Mouse (Mus musculus) heart, postnatal 0 days (tissue): Measurements from ENCODE around the gene Wfdc21. TPM values are rescaled to one million over a fixed set of nuclear protein-coding genes. Genes with fewer than 3 reads are reported as not detected.
A peak's percentile ranks its signal among the peaks of the same experiment; 100 is the strongest.

Source experiments
- ATAC-seq: fragments of 200-750 bp; cut with Nextera tagmentation; 2 replicates; pipeline ENCODE4 v1.8.0; 2017; ENCODE audit warnings: low read depth, moderate number of reproducible peaks, moderate library complexity; ENCODE audit not compliant: insufficient read depth
- DNase-seq: peaks from one replicate; pipeline ENCODE4 v3.0.0-alpha.2; 2016; ENCODE audit warnings: low spot score
- H3K27ac ChIP-seq: fragments of 300-500 bp; sonication (generic); 2 replicates; pipeline ENCODE4 v1.5.1; 2014; ENCODE audit warnings: low read depth, mild to moderate bottlenecking
- H3K27me3 ChIP-seq: fragments of 300-500 bp; sonication (generic); 2 replicates; pipeline ENCODE4 v1.6.1; 2014; ENCODE audit warnings: low read length, mixed read lengths; ENCODE audit not compliant: control insufficient read depth, insufficient read depth
- H3K36me3 ChIP-seq: fragments of 300-500 bp; sonication (generic); replicated peaks from 2 replicates; pipeline ENCODE4 v1.6.1; 2014; ENCODE audit warnings: low read length, mixed read lengths; ENCODE audit not compliant: control insufficient read depth, insufficient read depth
- H3K4me1 ChIP-seq: fragments of 300-500 bp; sonication (generic); 2 replicates; pipeline ENCODE4 v1.6.1; 2014; ENCODE audit warnings: antibody characterized with exemption; ENCODE audit not compliant: control insufficient read depth, insufficient read depth
- H3K4me2 ChIP-seq: fragments of 300-500 bp; sonication (generic); 2 replicates; pipeline ENCODE4 v1.6.1; 2014; ENCODE audit warnings: low read depth, mild to moderate bottlenecking, low read length, moderate library complexity
- H3K4me3 ChIP-seq: fragments of 300-500 bp; sonication (generic); 2 replicates; pipeline ENCODE4 v1.5.1; 2014; ENCODE audit warnings: low read depth, low read length
- H3K9ac ChIP-seq: fragments of 300-500 bp; sonication (generic); replicated peaks from 2 replicates; pipeline ENCODE4 v1.6.1; 2014; ENCODE audit warnings: low read depth, low read length, mixed read lengths
- H3K9me3 ChIP-seq: fragments of 300-500 bp; sonication (generic); replicated peaks from 2 replicates; pipeline ENCODE4 v1.6.1; 2016; ENCODE audit warnings: low read length; ENCODE audit not compliant: control insufficient read depth
- CTCF ChIP-seq: IDR thresholded peaks from 2 replicates; pipeline ENCODE4 v1.5.1; 2016; ENCODE audit warnings: antibody characterized with exemption, control low read depth, low read depth
- EP300 ChIP-seq: IDR thresholded peaks from 2 replicates; pipeline ENCODE4 v1.6.1; 2016; ENCODE audit warnings: antibody characterized with exemption, low read depth
- WGBS: fragments of 180-500 bp; shearing (Covaris S2); extraction: QIAGEN DNeasy Blood & Tissue Kit; methylation state at CpG from one replicate; pipeline ENCODE4 v1.1.7; 2014; 5-methylcytosine and 5-hydroxymethylcytosine counted together
- polyA plus RNA-seq: library from polyadenylated mRNA; unstranded; fragments of >200 nt; fragmentation: Nextera tagmentation; extraction: Ambion mirVana; gene quantifications from 2 replicates; pipeline ENCODE4 v1.2.1, GENCODE M21; 2015
- total RNA-seq: library from RNA; depleted of rRNA; stranded (reverse); fragments of >200 nt; gene quantifications from 2 replicates; pipeline ENCODE4 v1.2.3, GENCODE M21; 2014; ENCODE audit warnings: low replicate concordance

The Wfdc21 gene
- total and polyA plus RNA-seq, 2 experiments from 2014 or later: 0.82 TPM; not detected in 1

DNA sequence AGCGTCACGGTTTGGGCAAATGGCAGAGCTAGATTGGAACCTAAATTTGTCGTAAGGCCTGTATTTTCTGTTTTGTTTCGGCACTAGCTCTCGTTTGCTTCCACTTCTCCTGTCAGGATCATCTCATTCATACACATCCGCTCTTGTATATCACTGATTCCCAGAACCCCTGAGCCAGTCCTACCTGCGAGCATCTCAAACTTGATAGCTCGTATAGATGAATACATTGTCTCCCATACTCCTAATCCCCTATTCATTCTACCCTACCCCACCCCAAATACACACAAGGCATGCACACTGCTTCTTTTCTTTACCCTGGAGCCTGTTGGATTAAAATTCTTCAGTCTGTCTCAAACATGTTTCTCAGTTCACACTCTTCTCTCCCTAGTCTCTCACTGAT, 7.5 kb downstream of the Wfdc21 start:
- Histone ChIP-seq H3K9me3 (no peaks in the 10 kb centered on the region), H3K4me2 (peak overlapping the region; percentile 66), H3K27ac (peak overlapping the region; percentile 46; the same call in 1 of the 2 replicates), H3K4me1 (peaks cover 8% of the 10 kb centered on the region; the same call in 1 of the 2 replicates), H3K27me3 (peaks cover 19% of the 10 kb centered on the region; the same call in 1 of the 2 replicates), H3K4me3 (peak overlapping the region; percentile 51), H3K9ac (peak overlapping the region; percentile 37), H3K36me3 (peaks cover 34% of the 10 kb centered on the region)
- DNase-seq (peak; percentile 13), ATAC-seq (no peak)
- WGBS: 12% methylated on average over 8 of the region's 8 CpGs
- TF ChIP-seq EP300 (no peak), CTCF (no peak)

- DNase-seq (no peak), ATAC-seq (no peak)
- Histone ChIP-seq H3K4me3 (no peak overlapping the region), H3K9ac (no peak overlapping the region), H3K27me3 (no peaks in the 10 kb centered on the region), H3K27ac (no peak overlapping the region), H3K36me3 (peaks cover 99% of the 10 kb centered on the region), H3K9me3 (no peaks in the 10 kb centered on the region), H3K4me2 (no peak overlapping the region), H3K4me1 (no peaks in the 10 kb centered on the region)
- TF ChIP-seq CTCF (no peak), EP300 (no peak)
- 88% methylated on average over 9 of the region's 9 CpGs for WGBS
Observed at GRCm38 (mm10) chr11:83767306-83767705, 20.6 kb downstream of the Wfdc21 start.

- 90% methylated on average over 4 of the region's 4 CpGs for WGBS
- no peak overlapping the region for H3K27ac ChIP-seq
- no peak overlapping the region for H3K4me2 ChIP-seq
- no peaks in the 10 kb centered on the region for H3K9me3 ChIP-seq
- no peaks in the 10 kb centered on the region for H3K27me3 ChIP-seq
- ATAC-seq: no peak
- peaks cover 99% of the 10 kb centered on the region for H3K36me3 ChIP-seq
- no peak for DNase-seq
- no peaks in the 10 kb centered on the region for H3K4me1 ChIP-seq
- TF ChIP-seq CTCF (no peak), EP300 (no peak)
- H3K4me3 ChIP-seq: no peak overlapping the region
- no peak overlapping the region for H3K9ac ChIP-seq
Observed at GRCm38 (mm10) chr11:83768976-83769375, 22.2 kb downstream of the Wfdc21 start.

- 94% methylated on average over 7 of the region's 7 CpGs for WGBS
- TF ChIP-seq EP300 (no peak), CTCF (no peak)
- H3K9ac ChIP-seq: no peak overlapping the region
- no peaks in the 10 kb centered on the region for H3K4me1 ChIP-seq
- no peaks in the 10 kb centered on the region for H3K27me3 ChIP-seq
- H3K36me3 ChIP-seq: peaks cover 98% of the 10 kb centered on the region
- ATAC-seq: no peak
- no peak overlapping the region for H3K4me3 ChIP-seq
- DNase-seq: no peak
- H3K4me2 ChIP-seq: no peak overlapping the region
- H3K27ac ChIP-seq: no peak overlapping the region
- no peaks in the 10 kb centered on the region for H3K9me3 ChIP-seq
Observed at GRCm38 (mm10) chr11:83771014-83771413, 24.3 kb downstream of the Wfdc21 start.

DNA sequence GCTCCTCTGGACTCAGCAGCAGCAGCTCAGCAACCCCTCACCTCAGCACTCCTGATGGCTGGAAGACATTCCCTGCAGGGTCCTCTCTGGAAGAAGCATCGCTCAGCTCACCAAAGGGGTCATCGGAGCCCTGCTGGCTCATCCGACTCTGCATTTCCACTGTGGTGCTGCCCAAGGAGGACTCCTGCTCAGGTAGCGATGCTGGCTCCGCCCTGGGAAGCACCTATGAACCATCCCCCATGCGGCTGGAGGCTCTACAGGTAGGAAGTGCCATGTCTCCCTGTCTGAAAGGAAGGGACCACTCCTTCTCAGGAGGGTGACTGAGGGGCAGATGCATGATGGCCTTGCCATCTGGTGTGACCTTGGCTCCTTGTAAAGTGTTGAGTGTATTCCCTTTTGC, 25.6 kb downstream of the Wfdc21 start:
- DNase-seq: no peak
- H3K36me3 ChIP-seq: peaks cover 98% of the 10 kb centered on the region

GRCm38 (mm10) chr11:83773691-83774090, 27.0 kb downstream of the Wfdc21 start:
- Histone ChIP-seq H3K9me3 (no peaks in the 10 kb centered on the region), H3K36me3 (peaks cover 94% of the 10 kb centered on the region), H3K27ac (no peak overlapping the region), H3K4me2 (no peak overlapping the region), H3K4me3 (no peak overlapping the region), H3K27me3 (no peaks in the 10 kb centered on the region), H3K9ac (no peak overlapping the region), H3K4me1 (no peaks in the 10 kb centered on the region)
- no peak for DNase-seq
- ATAC-seq: no peak
- 94% methylated on average over 16 of the region's 16 CpGs for WGBS
- no peak for TF ChIP-seq CTCF
- TF ChIP-seq EP300: no peak

More for the DNA sequence above, 25.6 kb downstream of the Wfdc21 start:
- Histone ChIP-seq H3K27me3 (no peaks in the 10 kb centered on the region), H3K9me3 (no peaks in the 10 kb centered on the region), H3K27ac (no peak overlapping the region), H3K9ac (no peak overlapping the region), H3K4me2 (no peak overlapping the region), H3K4me3 (no peak overlapping the region), H3K4me1 (no peaks in the 10 kb centered on the region)
- WGBS: 94% methylated on average over 6 of the region's 6 CpGs
- no peak for ATAC-seq
- no peak for TF ChIP-seq CTCF
- TF ChIP-seq EP300: no peak
